Mouse (Mus musculus): Measurements from ENCODE around the gene Gm10644. TPM values are rescaled to one million over a fixed set of nuclear protein-coding genes. Genes with fewer than 3 reads are reported as not detected.

Gene Gm10644
- polyA plus RNA-seq (2017; shearing (Covaris generic)) = 0.85 TPM

GRCm38 (mm10) chr8:83955106-83955957, at the start of gene Gm10644, which contains the start of gene Asf1b:
Gm10644 (minus strand) TSS chr8:83955205.
Asf1b (plus strand) TSS chr8:83955507.

GRCm38 (mm10) chr8:84001281-84002000, 46.4 kb upstream of the Gm10644 start, which contains the start of gene 1700067K01Rik:
1700067K01Rik (plus strand) TSS chr8:84001502.

GRCm38 (mm10) chr8:83997511-83998141, 42.6 kb upstream of the Gm10644 start, which contains the start of gene Samd1:
Samd1 (plus strand) TSS chr8:83997672.

GRCm38 (mm10) chr8:83972150-83973120, 17.4 kb upstream of the Gm10644 start, which contains the start of gene Prkaca:
Prkaca (plus strand) TSS chr8:83972993.

GRCm38 (mm10) chr8:83899363-83900252, 55.4 kb downstream of the Gm10644 start, which contains the start of gene Adgrl1:
Adgrl1 (plus strand) TSS chr8:83900105.

Other genes starting within 250 kb of the Gm10644 start
- gene Ddx39, start 240.0 kb downstream of the Gm10644 start, polyA plus RNA-seq (2017; shearing (Covaris generic)) = 141 TPM
- gene Adgre5, start 213.9 kb downstream of the Gm10644 start, polyA plus RNA-seq (2017; shearing (Covaris generic)) = 521 TPM
- gene Adgrl1, start 55.1 kb downstream of the Gm10644 start, polyA plus RNA-seq (2017; shearing (Covaris generic)) = 5.4 TPM
- gene Asf1b, start 302 bp upstream of the Gm10644 start, polyA plus RNA-seq (2017; shearing (Covaris generic)) = 5.4 TPM
- 37.4 TPM for gene Prkaca, start 17.8 kb upstream of the Gm10644 start, polyA plus RNA-seq (2017; shearing (Covaris generic))
- 4.2 TPM for gene Samd1, start 42.5 kb upstream of the Gm10644 start, polyA plus RNA-seq (2017; shearing (Covaris generic))
- gene 1700067K01Rik, start 46.3 kb upstream of the Gm10644 start, polyA plus RNA-seq (2017; shearing (Covaris generic)) = not detected
- gene 2210011C24Rik, start 57.0 kb upstream of the Gm10644 start, polyA plus RNA-seq (2017; shearing (Covaris generic)) = 3.5 TPM
- gene Palm3, start 66.3 kb upstream of the Gm10644 start, polyA plus RNA-seq (2017; shearing (Covaris generic)) = 4.0 TPM
- gene Il27ra, start 87.4 kb upstream of the Gm10644 start, polyA plus RNA-seq (2017; shearing (Covaris generic)) = 213 TPM
- gene Rln3, start 89.8 kb upstream of the Gm10644 start, polyA plus RNA-seq (2017; shearing (Covaris generic)) = 0.63 TPM
- gene Gm10643, start 109.9 kb upstream of the Gm10644 start, polyA plus RNA-seq (2017; shearing (Covaris generic)) = 2.2 TPM
- 26.0 TPM for gene Rfx1, start 111.6 kb upstream of the Gm10644 start, polyA plus RNA-seq (2017; shearing (Covaris generic))
- 29.9 TPM for gene Dcaf15, start 149.6 kb upstream of the Gm10644 start, polyA plus RNA-seq (2017; shearing (Covaris generic))
- gene Podnl1, start 170.8 kb upstream of the Gm10644 start, polyA plus RNA-seq (2017; shearing (Covaris generic)) = 43.1 TPM
- gene Cc2d1a, start 192.7 kb upstream of the Gm10644 start, polyA plus RNA-seq (2017; shearing (Covaris generic)) = 38.6 TPM
- 0.43 TPM for gene 4930432K21Rik, start 192.8 kb upstream of the Gm10644 start, polyA plus RNA-seq (2017; shearing (Covaris generic))
- gene Nanos3, start 230.0 kb upstream of the Gm10644 start, polyA plus RNA-seq (2017; shearing (Covaris generic)) = not detected

Measured in effector memory CD4-positive, alpha-beta T cell, adult 7 months (primary cell).